8 mouse cellular contexts compared by ENCODE assay signal in the genomic region with DNA sequence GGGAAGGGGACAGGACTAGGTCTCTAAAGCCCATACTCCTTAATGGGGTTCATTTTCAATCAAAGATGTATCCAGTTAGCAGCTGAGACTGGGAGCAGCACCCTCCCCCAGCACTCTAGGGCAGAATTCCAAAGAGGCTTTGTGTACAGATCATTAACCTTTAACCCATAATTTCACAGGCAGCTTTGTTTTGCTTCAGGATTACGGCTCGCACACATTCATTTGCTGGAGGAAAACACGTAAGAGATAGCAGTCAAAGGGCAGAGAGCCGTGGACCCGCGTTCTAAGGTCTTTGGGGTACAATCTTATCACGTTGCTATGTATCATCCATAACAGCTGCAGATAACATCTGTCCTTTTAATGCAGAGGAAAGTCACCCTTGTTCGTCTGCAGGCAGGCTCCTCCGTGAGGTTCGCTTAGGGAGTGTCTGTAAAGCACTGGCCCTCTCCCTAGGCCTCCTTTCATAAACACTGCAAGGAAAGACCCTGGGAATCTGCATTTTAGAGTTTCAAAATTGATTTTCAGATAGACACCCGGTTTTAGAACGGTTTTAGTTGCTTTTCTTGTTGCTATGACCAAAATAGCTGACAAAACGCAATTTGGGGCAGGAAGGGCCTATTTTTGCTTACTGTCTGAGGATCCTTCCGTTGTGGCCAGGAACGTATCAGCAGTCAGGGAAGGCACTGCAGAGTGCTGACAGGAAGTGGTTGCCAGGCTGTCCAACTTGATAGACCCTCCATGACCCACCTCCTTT. TPM values are rescaled to one million over a fixed set of nuclear protein-coding genes. Genes with fewer than 3 reads are reported as not detected.
DNase-seq lines count a peak whose midpoint lies in the region; ATAC-seq lines count a peak whose summit lies in the region.

No protein-coding gene starts in this region.

- peaks cover 15% of the 10 kb centered on the region for H3K4me1 ChIP-seq in heart, embryonic 11.5 days (ENCODE audit: control insufficient read depth, insufficient read depth, low read length)
- peaks cover 35% of the 10 kb centered on the region for H3K4me1 ChIP-seq in kidney, embryonic 14.5 days (ENCODE audit: control insufficient read depth, insufficient read depth, low read length)

- no peak for DNase-seq in frontal cortex, adult 2 months (ENCODE audit: extremely low spot score in 1 of 2, low spot score in 1 of 2)
- DNase-seq in adrenal gland, postnatal 25 days: peak; percentile 21
- peak; percentile 36 to 45 for DNase-seq in lung, postnatal 4 days
- peak; percentile 77 for DNase-seq in thymus, postnatal 0 days (ENCODE audit: low spot score)
- DNase-seq in urinary bladder, postnatal 25 days (ENCODE audit: low spot score): no peak

- peak overlapping the region; percentile 37 for H3K4me2 ChIP-seq in heart, embryonic 11.5 days
- peak overlapping the region; percentile 6 for H3K4me2 ChIP-seq in kidney, embryonic 14.5 days (replicated peaks; ENCODE audit: low read depth, low read length)

- H3K27me3 ChIP-seq in heart, embryonic 11.5 days (ENCODE audit: control insufficient read depth, insufficient read depth, low read length): no peaks in the 10 kb centered on the region
- no peaks in the 10 kb centered on the region for H3K27me3 ChIP-seq in kidney, embryonic 14.5 days (ENCODE audit: control insufficient read depth, insufficient read depth, low read length)

- H3K4me3 ChIP-seq in heart, embryonic 11.5 days (ENCODE audit: low read depth, low read length): no peak overlapping the region
- H3K4me3 ChIP-seq in kidney, embryonic 14.5 days (ENCODE audit: low read length): no peak overlapping the region

- no peaks in the 10 kb centered on the region for H3K36me3 ChIP-seq in heart, embryonic 11.5 days (ENCODE audit: control insufficient read depth, insufficient read depth, low read length)
- H3K36me3 ChIP-seq in kidney, embryonic 14.5 days (ENCODE audit: control insufficient read depth, insufficient read depth, low read length): no peaks in the 10 kb centered on the region

- H3K27ac ChIP-seq in heart, embryonic 11.5 days (ENCODE audit: low read depth, low read length): peak overlapping the region; percentile 74
- peak overlapping the region; percentile 80 for H3K27ac ChIP-seq in kidney, embryonic 14.5 days (ENCODE audit: low read depth, low read length)

- H3K9me3 ChIP-seq in heart, embryonic 11.5 days (replicated peaks; ENCODE audit: control insufficient read depth, low read length): no peaks in the 10 kb centered on the region
- no peaks in the 10 kb centered on the region for H3K9me3 ChIP-seq in kidney, embryonic 14.5 days (ENCODE audit: control insufficient read depth, low read length)

- 7% methylated on average over 15 of the region's 15 CpGs for WGBS in heart, embryonic 11.5 days (ENCODE audit: insufficient replicate concordance)
- WGBS in kidney, embryonic 14.5 days: 5% methylated on average over 15 of the region's 15 CpGs

- ATAC-seq in frontal cortex, adult (ENCODE audit: low TSS enrichment): peak; percentile 62
- no peak for ATAC-seq in heart, embryonic 11.5 days (replicated peaks; ENCODE audit: insufficient number of reproducible peaks, low FRiP score, low TSS enrichment)
- peak; percentile 71; the same call in 1 of the 2 replicates for ATAC-seq in kidney, embryonic 14.5 days (ENCODE audit: low FRiP score, low TSS enrichment)

- H3K9ac ChIP-seq in heart, embryonic 11.5 days (ENCODE audit: low read depth, low read length): peak overlapping the region; percentile 12
- no peak overlapping the region for H3K9ac ChIP-seq in kidney, embryonic 14.5 days (ENCODE audit: low read depth, low read length)

RNA-seq across cellular contexts. Expression of a gene that starts 52.0 kb away (rescaled TPM):
- polyA plus RNA-seq in frontal cortex, adult 2 months (2012; rRNA removed): 63.8 and 66.3 TPM in 2 replicates
- 26.6 and 29.0 TPM in 2 replicates for total RNA-seq in adrenal gland, postnatal 25 days (2021)
- polyA plus RNA-seq in heart, embryonic 11.5 days (2014; fragmentation: Nextera tagmentation; extraction: Ambion mirVana): 176 and 191 TPM in 2 replicates
- polyA plus RNA-seq in kidney, embryonic 14.5 days (2014; fragmentation: Nextera tagmentation; extraction: Ambion mirVana): 38.7 and 48.9 TPM in 2 replicates
- polyA plus RNA-seq in thymus, postnatal 0 days (2015; fragmentation: Nextera tagmentation; extraction: Ambion mirVana): 78.0 and 79.1 TPM in 2 replicates

Comparison
In these comparisons a context has a peak if more than half of its experiments do, and no peak if none do; other contexts are left out.
1. DNase-seq: peak in adrenal gland, postnatal 25 days (single experiment), lung, postnatal 4 days (2 of 2) and thymus, postnatal 0 days (single experiment); none in frontal cortex, adult 2 months (0 of 2) and urinary bladder, postnatal 25 days (single experiment).